Mouse (Mus musculus) cortical plate, adult 2 months (tissue): ENCODE measurements around the gene Guca2b. TPM values are rescaled to one million over a fixed set of nuclear protein-coding genes. Genes with fewer than 3 reads are reported as not detected.
A peak's percentile ranks its signal among the peaks of the same experiment; 100 is the strongest.
"Not testable (repeated sequence)": the region's sequence is repeated elsewhere in the genome, so short reads cannot be mapped to it uniquely, and the experiment has no call there.

Experiments
- H3K27ac ChIP-seq: fragments of 200-500 bp; 2 replicates; pipeline ENCODE4 v1.5.1; 2012; ENCODE audit warnings: low read length, control low read depth, inconsistent platforms; ENCODE audit not compliant: insufficient read depth
- H3K4me1 ChIP-seq: fragments of 200-500 bp; 2 replicates; pipeline ENCODE4 v1.6.1; 2011; ENCODE audit warnings: low read length; ENCODE audit not compliant: control insufficient read depth, insufficient read depth
- H3K4me3 ChIP-seq: fragments of 200-500 bp; 2 replicates; pipeline ENCODE4 v1.5.1; 2011; ENCODE audit warnings: mild to moderate bottlenecking, low read length, control low read depth; ENCODE audit not compliant: insufficient read depth
- CTCF ChIP-seq: fragments of 200-500 bp; IDR thresholded peaks from 2 replicates; pipeline ENCODE4 v1.5.1; 2011; ENCODE audit warnings: mild to moderate bottlenecking, control low read depth, low read length; ENCODE audit not compliant: insufficient read depth; ENCODE audit errors: extremely low read depth
- POLR2A ChIP-seq: fragments of 200-500 bp; IDR thresholded peaks from 2 replicates; pipeline ENCODE4 v1.6.1; 2011; ENCODE audit warnings: mild to moderate bottlenecking, low read length, control low read depth; ENCODE audit not compliant: insufficient read depth; ENCODE audit errors: extremely low read depth
- polyA plus RNA-seq: library from polyadenylated mRNA; depleted of rRNA; stranded (reverse); fragments of >200 nt; gene quantifications from 2 replicates; pipeline ENCODE4 v1.2.3, GENCODE M21; 2012

Gene Guca2b
- polyA plus RNA-seq, 1 experiment: not detected

DNA sequence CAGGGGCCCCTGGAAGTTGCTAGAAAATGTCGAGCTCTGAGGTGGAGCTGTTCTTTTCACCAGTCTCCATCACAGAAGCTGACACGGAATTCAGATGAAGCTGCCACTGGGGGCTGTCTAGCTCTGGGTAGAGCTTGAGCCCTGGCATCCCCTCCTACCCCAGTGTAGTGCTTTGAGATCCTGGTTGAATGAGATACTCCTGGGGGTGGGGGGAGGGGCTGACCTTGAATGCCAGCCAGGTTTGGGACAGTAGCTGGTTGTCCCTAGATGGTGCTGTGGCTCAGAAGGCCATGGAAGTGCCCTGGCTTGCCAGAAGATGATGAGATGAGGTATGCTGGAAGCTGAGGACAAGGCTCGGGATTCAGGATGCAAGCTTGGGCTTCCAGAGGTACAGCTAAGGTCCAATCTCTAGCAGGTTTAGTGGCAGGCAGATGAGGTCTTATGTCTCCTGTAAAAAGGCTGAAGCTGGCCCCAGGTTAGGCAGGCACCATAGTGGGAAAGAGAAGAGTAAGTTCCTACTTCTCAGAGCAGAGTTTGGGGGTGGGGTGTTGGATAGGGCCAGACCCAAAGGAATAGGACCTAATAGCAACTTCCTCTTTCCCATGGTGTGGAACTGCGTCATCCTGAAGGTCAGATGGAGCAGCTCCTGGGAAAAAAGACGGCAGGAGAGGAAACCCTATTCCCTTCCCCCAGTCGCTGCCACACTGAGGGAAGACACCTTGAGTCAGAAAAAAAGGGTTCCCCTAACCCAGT is 23.7 kb downstream of the Guca2b start:
- Histone ChIP-seq H3K4me3 (no peak overlapping the region), H3K27ac (no peak overlapping the region), H3K4me1 (peaks cover 3% of the 10 kb centered on the region; the same call in 1 of the 2 replicates)
- TF ChIP-seq POLR2A (no peak), CTCF (no peak)

DNA sequence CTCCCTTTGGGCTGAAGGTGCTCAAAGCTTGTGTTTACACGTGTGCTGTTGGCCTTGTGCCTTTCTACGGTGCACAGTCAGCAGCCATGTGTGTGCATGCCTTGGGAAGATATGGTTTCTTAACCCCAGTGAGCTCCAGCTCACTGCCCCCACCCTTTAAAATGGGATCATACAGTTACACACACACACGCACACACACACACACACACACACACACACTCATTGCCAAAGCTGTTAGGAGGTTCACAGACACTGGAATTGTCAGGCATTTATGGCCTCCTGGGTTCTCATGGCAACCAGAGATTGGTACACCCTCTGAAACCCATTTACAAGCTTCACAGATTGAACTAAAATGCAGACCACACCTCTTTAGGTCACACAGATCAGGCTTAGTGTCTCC is 24.8 kb downstream of the Guca2b start:
- TF ChIP-seq CTCF: no peak
- no peak for TF ChIP-seq POLR2A
- peaks cover 3% of the 10 kb centered on the region; the same call in 1 of the 2 replicates for H3K4me1 ChIP-seq
- H3K27ac ChIP-seq: no peak overlapping the region
- no peak overlapping the region for H3K4me3 ChIP-seq

DNA sequence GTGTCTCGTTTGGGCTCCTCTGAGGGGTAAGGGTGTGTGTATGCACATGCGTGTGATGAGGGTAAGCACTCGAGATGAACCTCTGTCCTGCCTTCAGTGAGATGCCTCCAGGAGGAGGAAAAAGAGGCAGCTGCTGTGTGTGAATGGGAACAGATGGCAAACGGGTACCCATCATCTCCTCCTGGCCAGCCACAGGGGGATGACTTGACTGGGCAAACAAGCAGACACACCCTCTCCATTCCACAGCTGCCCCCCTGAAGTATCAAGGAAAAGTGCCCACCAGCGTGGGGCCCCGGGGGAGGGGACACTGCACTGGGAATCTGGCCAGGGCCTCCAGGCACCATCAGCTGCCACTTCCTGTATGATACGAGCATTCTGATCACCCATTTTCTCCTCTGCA is 25.4 kb downstream of the Guca2b start:
- Histone ChIP-seq H3K4me3 (no peak overlapping the region), H3K4me1 (peaks cover 3% of the 10 kb centered on the region; the same call in 1 of the 2 replicates), H3K27ac (no peak overlapping the region)
- no peak for TF ChIP-seq POLR2A
- no peak for TF ChIP-seq CTCF

DNA sequence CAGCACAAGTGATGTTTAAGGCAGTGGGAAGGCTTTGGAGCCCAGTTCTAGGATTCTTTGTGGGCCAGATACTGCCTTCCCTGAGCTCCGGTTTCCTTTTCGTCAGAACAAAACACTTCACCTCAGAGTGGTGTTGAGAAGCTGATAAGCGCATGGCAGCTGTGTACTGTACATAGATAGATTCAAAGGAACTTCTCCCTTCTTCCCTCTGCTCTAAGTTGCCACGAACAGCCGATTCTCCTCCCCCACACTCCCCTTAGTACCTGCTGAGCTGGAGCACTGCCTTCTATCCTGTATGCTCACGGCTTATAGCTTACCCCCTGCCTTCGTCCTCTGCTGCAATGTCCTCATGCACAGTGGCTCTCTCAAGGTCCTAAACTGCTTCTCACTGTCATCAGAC is 26.0 kb downstream of the Guca2b start:
- no peak overlapping the region for H3K4me3 ChIP-seq
- no peak overlapping the region for H3K27ac ChIP-seq
- peaks cover 3% of the 10 kb centered on the region; the same call in 1 of the 2 replicates for H3K4me1 ChIP-seq
- TF ChIP-seq CTCF (no peak), POLR2A (no peak)

DNA sequence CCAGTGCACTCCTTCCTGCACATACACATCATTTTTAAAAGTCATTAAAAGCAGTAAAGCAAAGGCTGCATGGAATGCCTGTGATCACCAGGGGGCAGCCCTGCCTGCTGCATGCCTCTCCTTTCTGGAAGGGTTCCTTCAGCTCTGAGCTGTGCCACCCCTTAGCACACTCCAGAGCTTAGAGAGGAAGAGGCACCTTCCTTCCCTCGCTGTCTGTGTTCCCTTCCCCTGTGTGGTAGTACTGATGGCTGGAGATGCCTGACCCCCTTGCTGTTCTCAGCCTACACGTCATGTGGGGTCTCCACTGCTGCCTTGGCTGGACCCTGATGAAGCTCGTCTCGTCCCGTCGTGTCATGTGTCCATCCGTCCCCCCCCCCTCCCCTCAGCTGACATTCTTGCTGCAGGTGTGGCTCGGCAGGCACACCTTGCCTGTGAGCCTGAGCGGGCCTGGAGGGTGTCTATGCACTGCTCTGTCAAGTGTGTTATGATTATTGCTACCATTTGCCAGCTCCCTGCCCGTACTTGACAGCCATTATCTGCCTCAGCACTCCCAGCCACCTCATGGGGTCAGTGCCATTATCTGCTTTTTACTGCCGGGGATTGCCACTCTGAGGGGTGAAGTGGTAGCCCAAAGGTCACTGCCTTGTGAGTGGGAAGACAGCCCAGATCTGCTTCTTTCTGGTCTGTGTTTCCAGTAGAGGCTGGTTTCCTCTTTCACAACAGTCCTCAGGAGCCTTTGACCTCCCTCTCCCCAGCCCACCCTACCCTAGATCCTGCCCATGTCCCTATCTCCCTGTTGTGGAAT is 27.4 kb downstream of the Guca2b start:
- no peak for TF ChIP-seq POLR2A
- TF ChIP-seq CTCF: peak; percentile 92
- H3K27ac ChIP-seq: no peak overlapping the region
- peaks cover 3% of the 10 kb centered on the region; the same call in 1 of the 2 replicates for H3K4me1 ChIP-seq
- H3K4me3 ChIP-seq: no peak overlapping the region

DNA sequence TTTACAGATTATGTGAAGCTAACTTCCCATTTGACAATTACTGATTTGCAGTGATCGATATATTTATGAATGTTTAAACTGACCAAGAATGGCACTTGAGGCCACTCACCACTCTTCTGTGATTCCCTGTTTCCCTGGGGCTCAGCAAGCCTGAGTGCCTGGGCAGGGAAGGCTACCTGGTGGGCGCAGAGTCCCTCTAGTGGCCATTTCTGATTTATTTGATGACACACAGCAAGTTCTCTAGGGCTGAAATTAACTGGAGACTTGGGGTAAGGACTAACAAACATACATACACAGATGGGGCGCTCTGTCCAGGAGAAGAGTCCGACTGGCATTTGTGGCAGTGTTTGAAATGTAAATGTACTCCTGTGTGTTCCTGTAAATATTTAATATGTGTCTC is 30.4 kb downstream of the Guca2b start:
- H3K4me1 ChIP-seq, H3K4me3 ChIP-seq, H3K27ac ChIP-seq: not testable (repeated sequence)

DNA sequence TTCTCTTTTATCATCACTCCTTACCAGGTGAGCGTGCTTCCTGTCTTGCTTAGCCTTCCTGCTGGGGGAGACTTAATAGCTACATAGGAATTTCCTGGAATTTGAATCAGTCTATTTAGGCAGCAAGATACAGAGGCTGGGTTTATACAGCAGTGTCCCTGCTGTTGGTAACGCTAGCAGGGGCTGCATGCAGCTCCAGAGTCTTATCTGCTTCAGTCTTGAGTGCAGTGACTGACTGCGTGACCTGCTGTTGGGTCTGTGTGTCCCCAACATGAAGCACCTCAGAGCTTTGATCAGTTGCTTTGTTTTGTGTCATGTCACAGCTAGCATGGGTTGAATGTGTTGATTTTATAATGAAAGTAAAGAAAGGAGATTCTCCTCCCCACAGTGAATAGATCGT is 31.4 kb downstream of the Guca2b start:
- no peak overlapping the region for H3K27ac ChIP-seq
- no peak overlapping the region for H3K4me3 ChIP-seq
- H3K4me1 ChIP-seq: peaks cover 3% of the 10 kb centered on the region; the same call in 1 of the 2 replicates
- TF ChIP-seq CTCF: no peak
- no peak for TF ChIP-seq POLR2A

DNA sequence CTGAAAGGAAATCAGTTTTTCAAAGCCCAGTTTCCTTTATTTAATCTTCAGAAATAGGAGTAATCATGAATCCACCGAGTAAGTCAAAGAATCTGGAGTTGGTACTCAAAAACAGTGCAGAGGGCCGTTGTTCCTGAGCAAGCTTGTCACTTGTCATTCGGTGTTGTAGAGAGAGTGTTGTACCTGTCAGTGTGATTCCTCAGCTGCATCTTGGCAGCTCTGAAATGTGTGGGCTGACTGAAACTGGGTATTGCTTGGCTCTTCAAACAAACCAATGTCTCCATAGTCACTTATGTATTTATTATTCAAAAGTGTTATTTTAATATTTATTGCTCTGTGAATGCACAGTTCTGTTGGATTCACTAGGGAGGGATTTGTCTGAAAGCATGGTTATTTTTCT is 31.9 kb downstream of the Guca2b start:
- no peak for TF ChIP-seq CTCF
- TF ChIP-seq POLR2A: no peak
- H3K4me1 ChIP-seq: peaks cover 3% of the 10 kb centered on the region; the same call in 1 of the 2 replicates
- H3K4me3 ChIP-seq: no peak overlapping the region
- no peak overlapping the region for H3K27ac ChIP-seq

DNA sequence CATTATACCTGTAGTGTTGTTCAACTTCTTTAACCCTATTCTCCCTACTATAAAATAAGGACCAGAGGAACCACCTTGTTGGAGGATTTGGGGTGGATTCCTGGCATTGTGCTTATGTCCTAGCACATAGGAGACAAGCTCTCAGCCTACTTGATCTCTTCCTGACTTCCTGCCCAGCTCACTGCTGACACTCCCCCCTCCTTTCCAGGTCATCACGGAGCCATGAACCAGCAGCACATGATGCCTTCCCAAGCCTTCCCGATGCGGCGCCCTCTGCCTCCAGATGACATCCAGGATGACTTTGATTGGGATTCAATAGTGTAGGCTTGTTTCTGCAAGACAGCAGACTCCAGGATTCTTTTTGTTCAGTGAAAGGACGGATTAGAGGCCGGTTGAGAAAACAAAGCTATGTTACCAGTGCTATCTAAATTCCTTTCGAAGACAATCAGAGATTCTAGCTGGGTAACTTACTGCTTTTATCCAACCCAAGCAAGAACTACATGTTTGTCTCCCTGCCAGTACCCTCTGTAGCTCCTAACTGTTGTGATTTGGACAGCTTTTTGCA is 32.6 kb downstream of the Guca2b start:
- TF ChIP-seq POLR2A (no peak), CTCF (no peak)

More for the DNA sequence above, 32.6 kb downstream of the Guca2b start:
- Histone ChIP-seq H3K4me1 (peaks cover 2% of the 10 kb centered on the region; the same call in 1 of the 2 replicates), H3K4me3 (no peak overlapping the region), H3K27ac (no peak overlapping the region)
